Mouse (Mus musculus) brain, adult 2 months (tissue): ENCODE data around the gene Vdac2.

Experiments
- DNase-seq: peaks from one replicate; pipeline ENCODE4 v3.0.0; 2011; ENCODE audit warnings: low read depth, low spot score

Gene Vdac2

GRCm38 (mm10) chr14:21824938-21825337, at the start of gene Vdac2:
Gene Vdac2 (plus strand): TSS chr14:21825238.
- no peak for DNase-seq

GRCm38 (mm10) chr14:21776201-21776600, 48.8 kb upstream of the Vdac2 start:
- no peak for DNase-seq

GRCm38 (mm10) chr14:21786500-21786899, 38.5 kb upstream of the Vdac2 start:
- DNase-seq, result no peak

GRCm38 (mm10) chr14:21787374-21787773, 37.7 kb upstream of the Vdac2 start:
- no peak for DNase-seq

- DNase-seq, result peak; percentile 65
These were observed 36.9 kb upstream of the Vdac2 start for GRCm38 (mm10) chr14:21788121-21788520.

- DNase-seq, result no peak
These were observed 34.3 kb upstream of the Vdac2 start for GRCm38 (mm10) chr14:21790585-21791251.

- no peak for DNase-seq
These were observed 33.3 kb upstream of the Vdac2 start for GRCm38 (mm10) chr14:21791722-21792121.

- peak; percentile 65 for DNase-seq
These were observed 32.8 kb upstream of the Vdac2 start for GRCm38 (mm10) chr14:21792250-21792649.

- DNase-seq, result no peak
These were observed 24.4 kb upstream of the Vdac2 start for GRCm38 (mm10) chr14:21800641-21801040.

GRCm38 (mm10) chr14:21801624-21802023, 23.4 kb upstream of the Vdac2 start:
- no peak for DNase-seq

GRCm38 (mm10) chr14:21802543-21803206, 22.4 kb upstream of the Vdac2 start:
- no peak for DNase-seq

- DNase-seq, result no peak
These were observed 18.8 kb upstream of the Vdac2 start for GRCm38 (mm10) chr14:21806203-21806602.

GRCm38 (mm10) chr14:21806631-21807160, 18.3 kb upstream of the Vdac2 start:
- DNase-seq, result no peak

GRCm38 (mm10) chr14:21808208-21808922, 16.7 kb upstream of the Vdac2 start:
- no peak for DNase-seq

- DNase-seq, result no peak
These were observed 15.6 kb upstream of the Vdac2 start for GRCm38 (mm10) chr14:21809418-21809817.

- DNase-seq, result no peak
These were observed 13.7 kb upstream of the Vdac2 start for GRCm38 (mm10) chr14:21811301-21811700.

GRCm38 (mm10) chr14:21811744-21812393, 13.2 kb upstream of the Vdac2 start:
- no peak for DNase-seq

GRCm38 (mm10) chr14:21812590-21813162, 12.4 kb upstream of the Vdac2 start:
- peak; percentile 88 for DNase-seq

- no peak for DNase-seq
These were observed 11.8 kb upstream of the Vdac2 start for GRCm38 (mm10) chr14:21813216-21813615.

- DNase-seq, result no peak
These were observed 11.2 kb upstream of the Vdac2 start for GRCm38 (mm10) chr14:21813847-21814246.

- no peak for DNase-seq
These were observed 10.4 kb upstream of the Vdac2 start for GRCm38 (mm10) chr14:21814606-21815005.

GRCm38 (mm10) chr14:21816255-21816654, 8.8 kb upstream of the Vdac2 start:
- no peak for DNase-seq
